26 mouse cellular contexts compared by ENCODE assay signal in the genomic region with DNA sequence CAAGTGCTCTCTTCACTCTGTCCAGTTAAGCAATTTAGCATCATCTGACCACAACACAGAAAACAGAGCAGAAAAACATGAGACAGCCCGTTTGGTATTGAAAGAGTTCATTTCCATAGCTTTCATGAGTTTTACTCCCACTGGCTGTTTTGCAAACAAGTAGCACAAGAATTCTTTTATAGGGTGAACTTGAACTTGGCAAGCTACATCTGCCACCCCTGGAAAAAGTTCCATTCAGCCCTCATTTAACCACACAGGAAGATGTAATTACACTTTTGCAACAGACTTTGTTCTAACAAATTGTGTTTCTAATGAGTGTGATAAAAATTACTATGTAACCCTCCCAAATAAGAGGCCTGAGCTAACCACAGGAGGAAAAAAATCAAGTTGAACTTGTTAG. TPM values are rescaled to one million over a fixed set of nuclear protein-coding genes. Genes with fewer than 3 reads are reported as not detected.
A peak's percentile ranks its signal among the peaks of the same experiment; 100 is the strongest.
DNase-seq lines count a peak whose midpoint lies in the region; ATAC-seq and TF ChIP-seq lines count a peak whose summit lies in the region.
"Had no signal": no experiment of that assay in that cellular context is flagged by ENCODE, and none has a peak within 500 bp of the region (broad histone marks: within the 10 kb centered on the region; RNA-seq: fewer than 3 reads in every experiment).

No protein-coding gene starts in this region.

- H3K4me3 ChIP-seq in forebrain, embryonic 13.5 days: no peak overlapping the region
- H3K4me3 ChIP-seq: embryonic facial prominence, embryonic 13.5 days; embryonic facial prominence, embryonic 15.5 days; erythroblast, embryonic 14.5 days; forebrain, embryonic 10.5 days; forebrain, embryonic 12.5 days; forebrain, embryonic 15.5 days had no signal

- H3K4me2 ChIP-seq in forebrain, embryonic 13.5 days: no peak overlapping the region
- H3K4me2 ChIP-seq: embryonic facial prominence, embryonic 13.5 days; embryonic facial prominence, embryonic 15.5 days; forebrain, embryonic 12.5 days; forebrain, embryonic 15.5 days had no signal

- TF ChIP-seq POLR2A in brain, embryonic 14.5 days (IDR thresholded peaks at IDR 0.05; ENCODE audit: borderline replicate concordance, extremely low read depth, insufficient read depth, insufficient read length, poor library complexity, severe bottlenecking): no peak

- DNase-seq in 416B (ENCODE audit: low read depth): peak; percentile 67
- peak; percentile 88 for DNase-seq in Muller cell, postnatal 12 days (ENCODE audit: inconsistent ontology term)
- peak; percentile 44 for DNase-seq in brain, embryonic 14.5 days (ENCODE audit: low read depth)
- DNase-seq in right cerebral cortex, adult 18-20 months: no peak
- DNase-seq: adrenal gland, adult 8-10 months; adrenal gland, postnatal 14 days; adrenal gland, postnatal 36 days; B cell, adult 2 months; cerebellum, adult 11 months; cerebellum, adult 18-20 months; cerebellum, adult 8-10 months; cerebellum, adult 9-11 months; cerebellum, postnatal 14 days; cerebellum, postnatal 36 days; embryo, embryonic 11 days; forebrain, postnatal 0 days had no signal

- no peaks in the 10 kb centered on the region for H3K36me3 ChIP-seq in forebrain, embryonic 13.5 days (ENCODE audit: poor library complexity, severe bottlenecking)
- H3K36me3 ChIP-seq: embryonic facial prominence, embryonic 13.5 days; embryonic facial prominence, embryonic 15.5 days; forebrain, embryonic 10.5 days; forebrain, embryonic 12.5 days; forebrain, embryonic 15.5 days; G1E had no signal

- no peak for TF ChIP-seq CTCF in brain, embryonic 14.5 days (IDR thresholded peaks at IDR 0.05; ENCODE audit: borderline replicate concordance, extremely low read depth, insufficient read depth, insufficient read length)

- no peak overlapping the region for H3K27ac ChIP-seq in forebrain, embryonic 13.5 days
- H3K27ac ChIP-seq: embryonic facial prominence, embryonic 13.5 days; embryonic facial prominence, embryonic 15.5 days; forebrain, embryonic 10.5 days; forebrain, embryonic 12.5 days; forebrain, embryonic 15.5 days had no signal

- H3K4me1 ChIP-seq in forebrain, embryonic 13.5 days: no peaks in the 10 kb centered on the region
- H3K4me1 ChIP-seq: embryonic facial prominence, embryonic 13.5 days; embryonic facial prominence, embryonic 15.5 days; forebrain, embryonic 12.5 days had no signal

- no peaks in the 10 kb centered on the region for H3K27me3 ChIP-seq in forebrain, embryonic 13.5 days
- H3K27me3 ChIP-seq: CH12.LX; embryonic facial prominence, embryonic 13.5 days; embryonic facial prominence, embryonic 15.5 days; forebrain, embryonic 12.5 days; forebrain, embryonic 15.5 days had no signal

- H3K9ac ChIP-seq in forebrain, embryonic 13.5 days: no peak overlapping the region
- H3K9ac ChIP-seq: embryonic facial prominence, embryonic 13.5 days; embryonic facial prominence, embryonic 15.5 days; forebrain, embryonic 12.5 days; forebrain, embryonic 15.5 days; forebrain, postnatal 0 days had no signal

- H3K9me3 ChIP-seq in forebrain, embryonic 13.5 days (replicated peaks): no peaks in the 10 kb centered on the region
- H3K9me3 ChIP-seq: embryonic facial prominence, embryonic 13.5 days; embryonic facial prominence, embryonic 15.5 days; forebrain, embryonic 10.5 days; forebrain, embryonic 12.5 days; forebrain, embryonic 15.5 days; G1E had no signal

- 17% methylated on average over 1 of the region's 1 CpGs for WGBS in forebrain, embryonic 13.5 days

- no peak for ATAC-seq in forebrain, embryonic 13.5 days
- ATAC-seq: CD4-positive, CD25-positive, alpha-beta regulatory T cell, adult 4 months; forebrain, embryonic 15.5 days; forebrain, postnatal 0 days had no signal

RNA-seq across cellular contexts. Expression of a gene that starts 19.8 kb away (rescaled TPM):
- 10.5 and 12.9 TPM in 2 replicates for polyA plus RNA-seq in brain, embryonic 14.5 days (2012; rRNA removed)
- polyA plus RNA-seq in forebrain, embryonic 13.5 days (2015; fragmentation: Nextera tagmentation; extraction: Ambion mirVana): 14.3 and 14.7 TPM in 2 replicates
